13 mouse cellular contexts compared by ENCODE assay signal in the genomic region with DNA sequence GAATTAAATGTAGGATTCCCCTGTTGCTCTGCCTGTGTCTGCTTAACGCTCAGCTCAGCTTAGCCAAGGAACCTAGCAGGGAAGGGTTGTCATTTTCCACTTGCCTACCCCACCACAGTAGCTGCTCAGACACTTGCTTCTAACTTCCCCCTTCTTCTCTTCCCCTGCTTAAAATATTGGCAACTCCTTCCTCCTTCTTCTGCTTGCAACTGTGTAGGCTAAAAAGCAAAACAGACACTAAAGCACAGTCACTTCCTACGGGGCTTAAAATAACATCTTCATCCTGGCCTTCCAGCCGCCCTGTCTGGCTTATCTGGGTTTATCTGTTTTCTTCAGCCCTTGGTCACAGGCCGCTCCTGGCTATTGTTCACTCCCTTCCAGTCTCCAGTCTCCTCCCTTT. TPM values are rescaled to one million over a fixed set of nuclear protein-coding genes. Genes with fewer than 3 reads are reported as not detected.
DNase-seq lines count a peak whose midpoint lies in the region; ATAC-seq and TF ChIP-seq lines count a peak whose summit lies in the region.
"Had no signal": no experiment of that assay in that cellular context is flagged by ENCODE, and none has a peak within 500 bp of the region (broad histone marks: within the 10 kb centered on the region; RNA-seq: fewer than 3 reads in every experiment).

No protein-coding gene starts in this region.

- H3K9me3 ChIP-seq in liver, postnatal 0 days (ENCODE audit: low read length), result no peaks in the 10 kb centered on the region
- H3K9me3 ChIP-seq: lung, embryonic 15.5 days; neural tube, embryonic 15.5 days had no signal

- no peak overlapping the region for H3K4me2 ChIP-seq in liver, postnatal 0 days (ENCODE audit: low read depth, low read length)
- H3K4me2 ChIP-seq: lung, embryonic 15.5 days; neural tube, embryonic 15.5 days had no signal

- peaks cover 27% of the 10 kb centered on the region for H3K4me1 ChIP-seq in liver, postnatal 0 days (ENCODE audit: insufficient read depth)

- ATAC-seq in liver, postnatal 0 days, result no peak

- H3K27me3 ChIP-seq in liver, postnatal 0 days (ENCODE audit: insufficient read depth, low read length), result no peaks in the 10 kb centered on the region
- H3K27me3 ChIP-seq: lung, embryonic 15.5 days; neural tube, embryonic 15.5 days had no signal

- TF ChIP-seq EP300 in liver, postnatal 0 days (IDR thresholded peaks at IDR 0.05; ENCODE audit: low read depth), result no peak

- no peak for TF ChIP-seq CTCF in liver, postnatal 0 days (IDR thresholded peaks at IDR 0.05; ENCODE audit: low read depth)

- H3K27ac ChIP-seq in liver, postnatal 0 days (ENCODE audit: low read depth), result peak overlapping the region; percentile 30; the same call in 1 of the 2 replicates
- H3K27ac ChIP-seq: lung, embryonic 15.5 days; neural tube, embryonic 15.5 days had no signal

- DNase-seq in heart, adult 18-20 months, result peak; percentile 20 to 33
- no peak for DNase-seq in heart, postnatal 36 days
- DNase-seq in layer of hippocampus, adult 9-11 months, result peak; percentile 70
- no peak for DNase-seq in layer of hippocampus, postnatal 25 days (ENCODE audit: extremely low spot score in 1 of 2, low spot score in 1 of 2)
- DNase-seq in MN1 (ENCODE audit: low spot score), result peak; percentile 44
- no peak for DNase-seq in liver, postnatal 0 days
- no peak for DNase-seq in adrenal gland, adult 18-20 months (ENCODE audit: low spot score in 2 of 2)
- DNase-seq in gastrocnemius, adult 18-20 months (ENCODE audit: low spot score), result no peak
- DNase-seq: cerebellum, postnatal 10 days had no signal

- no peak overlapping the region for H3K9ac ChIP-seq in liver, postnatal 0 days (replicated peaks)
- H3K9ac ChIP-seq: lung, embryonic 15.5 days; neural tube, embryonic 15.5 days had no signal

- H3K36me3 ChIP-seq in liver, postnatal 0 days (replicated peaks; ENCODE audit: insufficient read depth, low read length), result no peaks in the 10 kb centered on the region
- H3K36me3 ChIP-seq: lung, embryonic 15.5 days; neural tube, embryonic 15.5 days had no signal

- no peak overlapping the region for H3K4me3 ChIP-seq in liver, postnatal 0 days (ENCODE audit: low read depth, low read length)
- H3K4me3 ChIP-seq: lung, embryonic 15.5 days; neural tube, embryonic 15.5 days had no signal

- intact Hi-C loops in heart, postnatal 36 days (cut with DNase I), result no loop called here

- 22% methylated on average over 4 of the region's 4 CpGs for WGBS in liver, postnatal 0 days (ENCODE audit: insufficient replicate concordance)

RNA-seq across cellular contexts. Expression of a gene that starts 31.2 kb away (rescaled TPM):
- total RNA-seq in heart, adult 18-20 months (2021), result not detected
- total RNA-seq in heart, postnatal 36 days (2021), result not detected
- not detected for total RNA-seq in layer of hippocampus, postnatal 25 days (2021)
- not detected in 2 replicates for polyA plus RNA-seq in liver, postnatal 0 days (2015; fragmentation: Nextera tagmentation; extraction: Ambion mirVana)
- total RNA-seq in adrenal gland, adult 18-20 months (2021), result not detected
- total RNA-seq in gastrocnemius, adult 18-20 months (2021), result not detected
- total RNA-seq: layer of hippocampus, adult 18-20 months had no signal
- polyA plus RNA-seq: forebrain, embryonic 16.5 days; lung, embryonic 15.5 days; neural tube, embryonic 15.5 days had no signal

RNA-seq across cellular contexts. Expression of a gene that starts 45.7 kb away (rescaled TPM):
- under 1 TPM; 0.20 to 0.36 TPM for total RNA-seq in heart, adult 18-20 months (2021)
- under 1 TPM; 0.39 to 0.60 TPM for total RNA-seq in heart, postnatal 36 days (2021)
- total RNA-seq in layer of hippocampus, postnatal 25 days (2021), result 1 to 10 TPM; 1.5 to 1.6 TPM
- 0.51 and 0.72 TPM in 2 replicates for polyA plus RNA-seq in liver, postnatal 0 days (2015; fragmentation: Nextera tagmentation; extraction: Ambion mirVana)
- under 1 TPM; 0.43 to 0.48 TPM for total RNA-seq in adrenal gland, adult 18-20 months (2021)
- under 1 TPM in 1 of 2 experiments, not detected in 1; 0.12 TPM for total RNA-seq in gastrocnemius, adult 18-20 months (2021)

RNA-seq across cellular contexts. Expression of a gene that starts 49.2 kb away (rescaled TPM):
- total RNA-seq in heart, adult 18-20 months (2021), result 10 to 100 TPM; 14.9 to 16.4 TPM
- 10 to 100 TPM; 18.9 to 19.9 TPM for total RNA-seq in heart, postnatal 36 days (2021)
- total RNA-seq in layer of hippocampus, postnatal 25 days (2021), result 10 to 100 TPM; 66.8 to 72.4 TPM
- polyA plus RNA-seq in liver, postnatal 0 days (2015; fragmentation: Nextera tagmentation; extraction: Ambion mirVana), result 6.9 and 7.1 TPM in 2 replicates
- 10 to 100 TPM; 26.6 to 27.1 TPM for total RNA-seq in adrenal gland, adult 18-20 months (2021)
- 10 to 100 TPM; 12.6 to 14.1 TPM for total RNA-seq in gastrocnemius, adult 18-20 months (2021)

Comparison
In these comparisons a context has a peak if more than half of its experiments do, and no peak if none do; other contexts are left out.
1. DNase-seq: peak in heart, adult 18-20 months (2 of 2), layer of hippocampus, adult 9-11 months (single experiment) and MN1 (single experiment); none in heart, postnatal 36 days (0 of 2), layer of hippocampus, postnatal 25 days (0 of 2), liver, postnatal 0 days (single experiment), adrenal gland, adult 18-20 months (0 of 2) and gastrocnemius, adult 18-20 months (single experiment).